Comparison of ENCODE assay signal across 18 mouse cellular contexts in the genomic region with DNA sequence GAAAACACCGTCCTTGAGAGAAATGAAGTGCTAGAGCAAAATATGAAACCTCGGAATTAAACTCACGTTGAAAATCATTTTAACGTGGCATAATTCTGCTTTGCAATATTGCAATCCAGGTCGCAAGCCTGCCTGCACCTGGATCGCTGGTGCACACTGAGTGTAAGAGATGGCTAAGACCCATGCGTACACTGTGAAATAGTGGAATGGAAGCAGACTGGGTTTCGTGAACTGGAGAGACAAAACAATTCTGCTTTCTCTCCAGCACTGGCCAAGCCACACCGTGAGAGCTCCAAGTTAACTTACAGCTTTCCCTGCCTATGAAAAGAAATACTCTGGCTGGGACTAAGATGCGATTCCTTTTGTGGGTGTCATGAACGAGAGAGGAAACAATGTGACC. TPM values are rescaled to one million over a fixed set of nuclear protein-coding genes. Genes with fewer than 3 reads are reported as not detected.
A peak's percentile ranks its signal among the peaks of the same experiment; 100 is the strongest.
DNase-seq lines count a peak whose midpoint lies in the region; ATAC-seq and TF ChIP-seq lines count a peak whose summit lies in the region.
"Had no signal": no experiment of that assay in that cellular context is flagged by ENCODE, and none has a peak within 500 bp of the region (broad histone marks: within the 10 kb centered on the region; RNA-seq: fewer than 3 reads in every experiment).

No protein-coding gene starts in this region.

- no peak for DNase-seq in forebrain, embryonic 10.5 days (ENCODE audit: extremely low spot score, low spot score)
- no peak for DNase-seq in heart, adult 2 months
- DNase-seq in heart, adult 18-20 months, result no peak
- DNase-seq in Patski (ENCODE audit: low read depth, low spot score), result peak; percentile 22
- DNase-seq in forebrain, postnatal 0 days, result peak; percentile 3
- DNase-seq in kidney, postnatal 36 days, result no peak
- no peak for DNase-seq in liver, postnatal 0 days
- DNase-seq: adrenal gland, postnatal 25 days; embryo, embryonic 11 days; gastrocnemius, postnatal 10 days; kidney, adult 18-20 months had no signal

- peak overlapping the region; percentile 14; the same call in 1 of the 2 replicates for H3K27ac ChIP-seq in forebrain, embryonic 13.5 days
- H3K27ac ChIP-seq in forebrain, embryonic 10.5 days, result no peak overlapping the region
- H3K27ac ChIP-seq in heart, adult 2 months, result peak overlapping the region; percentile 49
- no peak overlapping the region; the same call in 1 of the 2 replicates for H3K27ac ChIP-seq in forebrain, postnatal 0 days (ENCODE audit: low read depth, low read length)
- H3K27ac ChIP-seq in liver, postnatal 0 days (ENCODE audit: low read depth), result no peak overlapping the region
- H3K27ac ChIP-seq: embryonic facial prominence, embryonic 15.5 days; hindbrain, embryonic 12.5 days; intestine, embryonic 15.5 days had no signal

- no peaks in the 10 kb centered on the region for H3K27me3 ChIP-seq in forebrain, embryonic 13.5 days
- no peaks in the 10 kb centered on the region for H3K27me3 ChIP-seq in forebrain, embryonic 10.5 days (ENCODE audit: poor library complexity, severe bottlenecking)
- H3K27me3 ChIP-seq in heart, adult 2 months (ENCODE audit: control insufficient read depth, insufficient read depth, low read length), result no peaks in the 10 kb centered on the region
- no peaks in the 10 kb centered on the region for H3K27me3 ChIP-seq in Patski
- no peaks in the 10 kb centered on the region for H3K27me3 ChIP-seq in forebrain, postnatal 0 days (ENCODE audit: insufficient read depth, low read length)
- H3K27me3 ChIP-seq in liver, postnatal 0 days (ENCODE audit: insufficient read depth, low read length), result no peaks in the 10 kb centered on the region
- H3K27me3 ChIP-seq: embryonic facial prominence, embryonic 15.5 days; heart, embryonic 12.5 days; hindbrain, embryonic 12.5 days; intestine, embryonic 15.5 days had no signal

- no peak for TF ChIP-seq CTCF in heart, adult 2 months (IDR thresholded peaks at IDR 0.05)
- TF ChIP-seq CTCF in Patski (IDR thresholded peaks at IDR 0.05), result no peak
- no peak for TF ChIP-seq CTCF in forebrain, postnatal 0 days (IDR thresholded peaks at IDR 0.05; ENCODE audit: low read depth)
- TF ChIP-seq CTCF in liver, postnatal 0 days (IDR thresholded peaks at IDR 0.05; ENCODE audit: low read depth), result no peak

- POLR2A ChIA-PET in Patski (lab: Charles Lee), result no interaction called here

- CTCF ChIA-PET in Patski (lab: Charles Lee), result interaction anchor here (1.2 kb wide), 1 partner anchor 11 kb away, joined by 3 read pairs; no protein-coding TSS in a partner anchor

- no peaks in the 10 kb centered on the region for H3K79me2 ChIP-seq in heart, adult 2 months (replicated peaks; ENCODE audit: control insufficient read depth, insufficient read depth, low read length)

- no peaks in the 10 kb centered on the region for H3K9me3 ChIP-seq in forebrain, embryonic 13.5 days (replicated peaks)
- H3K9me3 ChIP-seq in forebrain, embryonic 10.5 days, result no peaks in the 10 kb centered on the region
- H3K9me3 ChIP-seq in forebrain, postnatal 0 days (ENCODE audit: low read length), result no peaks in the 10 kb centered on the region
- H3K9me3 ChIP-seq in liver, postnatal 0 days (ENCODE audit: low read length), result no peaks in the 10 kb centered on the region
- H3K9me3 ChIP-seq: embryonic facial prominence, embryonic 15.5 days; heart, embryonic 12.5 days; hindbrain, embryonic 12.5 days; intestine, embryonic 15.5 days had no signal

- WGBS in forebrain, embryonic 13.5 days, result 55% methylated on average over 11 of the region's 11 CpGs
- 86% methylated on average over 11 of the region's 11 CpGs for WGBS in forebrain, embryonic 10.5 days
- 77% methylated on average over 11 of the region's 11 CpGs for WGBS in heart, adult 2 months
- WGBS in forebrain, postnatal 0 days, result 34% methylated on average over 11 of the region's 11 CpGs
- 80% methylated on average over 11 of the region's 11 CpGs for WGBS in liver, postnatal 0 days (ENCODE audit: insufficient replicate concordance)

- no peaks in the 10 kb centered on the region for H3K36me3 ChIP-seq in forebrain, embryonic 13.5 days (ENCODE audit: poor library complexity, severe bottlenecking)
- no peaks in the 10 kb centered on the region for H3K36me3 ChIP-seq in forebrain, embryonic 10.5 days (replicated peaks)
- H3K36me3 ChIP-seq in heart, adult 2 months (ENCODE audit: control insufficient read depth, insufficient read depth, low read length), result peaks cover 27% of the 10 kb centered on the region
- H3K36me3 ChIP-seq in forebrain, postnatal 0 days (ENCODE audit: insufficient read depth), result no peaks in the 10 kb centered on the region
- no peaks in the 10 kb centered on the region for H3K36me3 ChIP-seq in liver, postnatal 0 days (replicated peaks; ENCODE audit: insufficient read depth, low read length)
- H3K36me3 ChIP-seq: embryonic facial prominence, embryonic 15.5 days; heart, embryonic 12.5 days; hindbrain, embryonic 12.5 days; intestine, embryonic 15.5 days had no signal

- no peak overlapping the region for H3K4me3 ChIP-seq in forebrain, embryonic 13.5 days
- H3K4me3 ChIP-seq in forebrain, embryonic 10.5 days, result no peak overlapping the region
- H3K4me3 ChIP-seq in heart, adult 2 months, result no peak overlapping the region
- H3K4me3 ChIP-seq in forebrain, postnatal 0 days (ENCODE audit: low read depth, low read length), result no peak overlapping the region
- H3K4me3 ChIP-seq in liver, postnatal 0 days (ENCODE audit: low read depth, low read length), result no peak overlapping the region
- H3K4me3 ChIP-seq: embryonic facial prominence, embryonic 15.5 days; erythroblast, embryonic 14.5 days; heart, embryonic 12.5 days; hindbrain, embryonic 12.5 days; intestine, embryonic 15.5 days had no signal

- in situ Hi-C loops in Patski (cut with MboI; ENCODE audit: low pct_unique_long_range_greater_than_20kb), result no loop called here

- H3K4me2 ChIP-seq in forebrain, embryonic 13.5 days, result no peak overlapping the region
- H3K4me2 ChIP-seq in forebrain, postnatal 0 days (ENCODE audit: low read depth), result no peak overlapping the region
- H3K4me2 ChIP-seq in liver, postnatal 0 days (ENCODE audit: low read depth, low read length), result no peak overlapping the region
- H3K4me2 ChIP-seq: embryonic facial prominence, embryonic 15.5 days; heart, embryonic 12.5 days; hindbrain, embryonic 12.5 days; intestine, embryonic 15.5 days had no signal

- TF ChIP-seq POLR2A in heart, adult 2 months (IDR thresholded peaks at IDR 0.05; ENCODE audit: insufficient read depth, low read depth, low read length), result no peak

- intact Hi-C loops in heart, adult 2 months (cut with DNase I), result no loop called here

- TF ChIP-seq EP300 in heart, adult 2 months (IDR thresholded peaks at IDR 0.05; ENCODE audit: insufficient read depth, low read depth, low read length), result no peak
- no peak for TF ChIP-seq EP300 in liver, postnatal 0 days (IDR thresholded peaks at IDR 0.05; ENCODE audit: low read depth)

- no peak overlapping the region for H3K9ac ChIP-seq in forebrain, embryonic 13.5 days
- H3K9ac ChIP-seq in heart, adult 2 months (ENCODE audit: low read depth, low read length), result no peak overlapping the region
- H3K9ac ChIP-seq in forebrain, postnatal 0 days, result no peak overlapping the region
- no peak overlapping the region for H3K9ac ChIP-seq in liver, postnatal 0 days (replicated peaks)
- H3K9ac ChIP-seq: embryonic facial prominence, embryonic 15.5 days; heart, embryonic 12.5 days; hindbrain, embryonic 12.5 days; intestine, embryonic 15.5 days had no signal

- ATAC-seq in forebrain, embryonic 13.5 days, result peak; percentile 67; the same call in 1 of the 2 replicates
- ATAC-seq in Patski, result peak; percentile 71
- ATAC-seq in forebrain, postnatal 0 days, result peak; percentile 32; the same call in 1 of the 2 replicates
- no peak for ATAC-seq in liver, postnatal 0 days
- ATAC-seq: intestine, embryonic 15.5 days had no signal

- peaks cover 16% of the 10 kb centered on the region for H3K4me1 ChIP-seq in forebrain, embryonic 13.5 days
- H3K4me1 ChIP-seq in forebrain, embryonic 10.5 days, result peaks cover 19% of the 10 kb centered on the region
- peaks cover 2% of the 10 kb centered on the region for H3K4me1 ChIP-seq in heart, adult 2 months (ENCODE audit: control insufficient read depth, insufficient read depth, low read length)
- no peaks in the 10 kb centered on the region for H3K4me1 ChIP-seq in forebrain, postnatal 0 days (ENCODE audit: insufficient read depth)
- H3K4me1 ChIP-seq in liver, postnatal 0 days (ENCODE audit: insufficient read depth), result no peaks in the 10 kb centered on the region
- H3K4me1 ChIP-seq: embryonic facial prominence, embryonic 15.5 days; heart, embryonic 12.5 days; hindbrain, embryonic 12.5 days; intestine, embryonic 15.5 days had no signal

RNA-seq across cellular contexts. Expression of a gene that starts 51.1 kb away (rescaled TPM):
- 0.06 and 0.09 TPM in 2 replicates for polyA plus RNA-seq in forebrain, embryonic 13.5 days (2015; fragmentation: Nextera tagmentation; extraction: Ambion mirVana)
- polyA plus RNA-seq in forebrain, embryonic 10.5 days (2016; fragmentation: Nextera tagmentation; extraction: Ambion mirVana), result 1.0 and 1.3 TPM in 2 replicates
- 100 to 1,000 TPM; 121 to 173 TPM for total RNA-seq in heart, adult 2 months (2021)
- 42.3 and 96.3 TPM in 2 replicates for polyA plus RNA-seq in heart, adult 2 months (2012; rRNA removed)
- 100 to 1,000 TPM; 117 to 153 TPM for total RNA-seq in heart, adult 18-20 months (2021)
- 0.45 TPM for polyA plus RNA-seq in Patski (2021)
- 0.08 and 0.29 TPM in 2 replicates for total RNA-seq in forebrain, postnatal 0 days (2014; rRNA removed)
- polyA plus RNA-seq in forebrain, postnatal 0 days (2015; fragmentation: Nextera tagmentation; extraction: Ambion mirVana), result 0.06 and 0.10 TPM in 2 replicates
- polyA plus RNA-seq in liver, postnatal 0 days (2015; fragmentation: Nextera tagmentation; extraction: Ambion mirVana), result 0.05 and 0.08 TPM in 2 replicates
- total RNA-seq: adrenal gland, postnatal 25 days; common myeloid progenitor, adult 5-6 weeks had no signal
- polyA plus RNA-seq: erythroblast, embryonic 14.5 days had no signal

Comparison
In these comparisons a context has a peak if more than half of its experiments do, and no peak if none do; other contexts are left out.
1. H3K27ac ChIP-seq: peak in forebrain, embryonic 13.5 days (single experiment) and heart, adult 2 months (single experiment); none in forebrain, embryonic 10.5 days (single experiment), forebrain, postnatal 0 days (single experiment) and liver, postnatal 0 days (single experiment).
2. DNase-seq: peak in Patski (single experiment) and forebrain, postnatal 0 days (single experiment); none in forebrain, embryonic 10.5 days (single experiment), heart, adult 2 months (0 of 2), heart, adult 18-20 months (0 of 2), kidney, postnatal 36 days (0 of 2) and liver, postnatal 0 days (single experiment).
3. RNA of a gene that starts 51.1 kb away (polyA plus RNA-seq): 42.3 to 96.3 TPM in heart, adult 2 months; 1.0 to 1.3 TPM in forebrain, embryonic 10.5 days, 0.45 TPM in Patski (single experiment), 0.05 to 0.08 TPM in liver, postnatal 0 days, 0.06 to 0.09 TPM in forebrain, embryonic 13.5 days and 0.06 to 0.10 TPM in forebrain, postnatal 0 days; every median in the first group is over 10 times any median in the second.